Mouse (Mus musculus): ENCODE measurements around the gene Rexo4. TPM values are rescaled to one million over a fixed set of nuclear protein-coding genes. Genes with fewer than 3 reads are reported as not detected.

Gene Rexo4
- 35.1 and 38.0 TPM in 2 replicates for polyA plus RNA-seq (2014; fragmentation: Nextera tagmentation; extraction: Ambion mirVana)

- H3K4me1 ChIP-seq (ENCODE audit: control insufficient read depth, insufficient read depth, low read length): peaks cover 18% of the 10 kb centered on the region
- WGBS: under 1% methylated on average over 50 of the region's 50 CpGs
- peak within 1 kb of the TSS; percentile 97 for H3K27ac ChIP-seq (ENCODE audit: low read depth, low read length)
- peak within 1 kb of the TSS; percentile 72 for H3K9ac ChIP-seq (replicated peaks; ENCODE audit: low read depth, low read length)
- peak within 1 kb of the TSS; percentile 55 for H3K4me2 ChIP-seq (ENCODE audit: low read depth, low read length)
- H3K36me3 ChIP-seq (ENCODE audit: control insufficient read depth, insufficient read depth, low read length): peaks cover 9% of the 10 kb centered on the region; the same call in 1 of the 2 replicates
- peak within 1 kb of the TSS; percentile 75 for H3K4me3 ChIP-seq (ENCODE audit: low read depth, low read length)
- ATAC-seq (ENCODE audit: low read depth): peak; percentile 97
- no peaks in the 10 kb centered on the region for H3K9me3 ChIP-seq (ENCODE audit: control insufficient read depth, low read length)
- H3K27me3 ChIP-seq (ENCODE audit: control insufficient read depth, insufficient read depth, low read length): no peaks in the 10 kb centered on the region
Observed at GRCm38 (mm10) chr2:26963923-26964723, at the start of gene Rexo4. Rexo4 (minus strand) TSS chr2:26964386.

- H3K9ac ChIP-seq (replicated peaks; ENCODE audit: low read depth, low read length): peak within 1 kb of the TSS; percentile 96
- ATAC-seq (ENCODE audit: low read depth): peak; percentile 97
Observed at GRCm38 (mm10) chr2:27009714-27010244, 45.6 kb upstream of the Rexo4 start, which contains the start of gene Cacfd1. Cacfd1 (plus strand) TSS chr2:27009926.

GRCm38 (mm10) chr2:27007701-27008100, 43.5 kb upstream of the Rexo4 start:
- ATAC-seq (ENCODE audit: low read depth): no peak
- Histone ChIP-seq H3K4me3 (ENCODE audit: low read depth, low read length) (no peak overlapping the region), H3K4me1 (ENCODE audit: control insufficient read depth, insufficient read depth, low read length) (peaks cover 20% of the 10 kb centered on the region), H3K4me2 (ENCODE audit: low read depth, low read length) (no peak overlapping the region), H3K36me3 (ENCODE audit: control insufficient read depth, insufficient read depth, low read length) (no peaks in the 10 kb centered on the region), H3K27me3 (ENCODE audit: control insufficient read depth, insufficient read depth, low read length) (no peaks in the 10 kb centered on the region), H3K9me3 (ENCODE audit: control insufficient read depth, low read length) (no peaks in the 10 kb centered on the region), H3K27ac (ENCODE audit: low read depth, low read length) (no peak overlapping the region), H3K9ac (replicated peaks; ENCODE audit: low read depth, low read length) (no peak overlapping the region)
- whole genome bisulfite sequencing: 75% methylated on average over 7 of the region's 7 CpGs

More at GRCm38 (mm10) chr2:27009714-27010244, 45.6 kb upstream of the Rexo4 start, which contains the start of gene Cacfd1:
- Histone ChIP-seq H3K27ac (ENCODE audit: low read depth, low read length) (peak within 1 kb of the TSS; percentile 78), H3K4me1 (ENCODE audit: control insufficient read depth, insufficient read depth, low read length) (peaks cover 20% of the 10 kb centered on the region), H3K9me3 (ENCODE audit: control insufficient read depth, low read length) (no peaks in the 10 kb centered on the region), H3K4me3 (ENCODE audit: low read depth, low read length) (peak within 1 kb of the TSS; percentile 84), H3K36me3 (ENCODE audit: control insufficient read depth, insufficient read depth, low read length) (peaks cover 13% of the 10 kb centered on the region; the same call in 1 of the 2 replicates), H3K4me2 (ENCODE audit: low read depth, low read length) (peak within 1 kb of the TSS; percentile 76), H3K27me3 (ENCODE audit: control insufficient read depth, insufficient read depth, low read length) (no peaks in the 10 kb centered on the region)
- whole genome bisulfite sequencing: under 1% methylated on average over 42 of the region's 43 CpGs

DNA sequence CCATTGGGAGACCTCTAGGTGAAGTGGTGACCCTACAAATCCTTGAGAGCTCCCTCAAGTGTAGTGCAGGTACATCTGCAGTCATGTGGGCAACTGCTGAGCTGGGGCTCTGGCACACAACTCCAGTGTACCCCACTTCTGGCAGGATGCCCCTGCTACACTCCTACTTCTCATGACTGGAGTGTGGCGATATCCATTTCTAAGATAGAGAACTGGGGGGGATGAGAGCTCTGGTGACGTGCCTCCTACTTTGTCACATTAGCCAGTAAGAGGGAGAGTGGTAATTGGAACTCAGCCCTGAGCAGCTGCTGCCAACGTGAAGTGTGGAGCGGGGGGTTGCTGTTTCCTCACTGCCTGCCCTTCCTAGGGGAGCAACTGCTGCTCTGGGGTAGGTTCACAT, 42.1 kb upstream of the Rexo4 start:
- 71% methylated on average over 4 of the region's 4 CpGs for WGBS
- H3K4me3 ChIP-seq (ENCODE audit: low read depth, low read length): no peak overlapping the region
- ATAC-seq (ENCODE audit: low read depth): no peak
- H3K36me3 ChIP-seq (ENCODE audit: control insufficient read depth, insufficient read depth, low read length): no peaks in the 10 kb centered on the region
- no peak overlapping the region for H3K4me2 ChIP-seq (ENCODE audit: low read depth, low read length)
- peaks cover 15% of the 10 kb centered on the region for H3K4me1 ChIP-seq (ENCODE audit: control insufficient read depth, insufficient read depth, low read length)
- no peak overlapping the region for H3K27ac ChIP-seq (ENCODE audit: low read depth, low read length)
- H3K9me3 ChIP-seq (ENCODE audit: control insufficient read depth, low read length): no peaks in the 10 kb centered on the region
- no peaks in the 10 kb centered on the region for H3K27me3 ChIP-seq (ENCODE audit: control insufficient read depth, insufficient read depth, low read length)
- H3K9ac ChIP-seq (replicated peaks; ENCODE audit: low read depth, low read length): no peak overlapping the region

DNA sequence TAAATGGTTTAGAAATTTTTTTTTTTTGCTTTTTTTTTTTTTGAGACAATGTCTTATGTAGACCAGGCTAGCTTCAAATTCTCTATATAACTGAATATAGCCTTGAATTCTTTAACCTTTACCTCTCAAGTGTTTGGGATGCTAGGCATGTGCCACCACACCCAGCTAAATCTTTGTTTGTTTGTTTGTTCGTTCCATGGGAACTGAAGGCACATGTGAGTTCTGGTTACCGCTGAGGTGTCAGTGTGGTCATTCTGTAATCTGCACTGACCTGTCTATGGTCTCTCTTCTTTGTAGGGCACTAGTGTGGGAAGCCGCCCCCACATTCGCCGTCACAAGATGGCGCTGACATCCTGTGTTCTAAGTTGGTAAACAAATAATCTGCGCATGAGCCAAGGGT, 33.8 kb upstream of the Rexo4 start:
- 94% methylated on average over 6 of the region's 7 CpGs for WGBS
- H3K4me2 ChIP-seq (ENCODE audit: low read depth, low read length): no peak overlapping the region
- H3K27ac ChIP-seq (ENCODE audit: low read depth, low read length): no peak overlapping the region
- no peak overlapping the region for H3K4me3 ChIP-seq (ENCODE audit: low read depth, low read length)
- no peaks in the 10 kb centered on the region for H3K27me3 ChIP-seq (ENCODE audit: control insufficient read depth, insufficient read depth, low read length)
- ATAC-seq (ENCODE audit: low read depth): no peak
- no peaks in the 10 kb centered on the region for H3K4me1 ChIP-seq (ENCODE audit: control insufficient read depth, insufficient read depth, low read length)
- H3K9ac ChIP-seq (replicated peaks; ENCODE audit: low read depth, low read length): no peak overlapping the region
- no peaks in the 10 kb centered on the region for H3K36me3 ChIP-seq (ENCODE audit: control insufficient read depth, insufficient read depth, low read length)
- H3K9me3 ChIP-seq (ENCODE audit: control insufficient read depth, low read length): no peaks in the 10 kb centered on the region

GRCm38 (mm10) chr2:26997498-26997897, 33.3 kb upstream of the Rexo4 start:
- ATAC-seq (ENCODE audit: low read depth): no peak
- no peak overlapping the region for H3K4me3 ChIP-seq (ENCODE audit: low read depth, low read length)
- WGBS: 75% methylated on average over 1 of the region's 1 CpGs
- no peak overlapping the region for H3K9ac ChIP-seq (replicated peaks; ENCODE audit: low read depth, low read length)
- H3K9me3 ChIP-seq (ENCODE audit: control insufficient read depth, low read length): no peaks in the 10 kb centered on the region
- no peaks in the 10 kb centered on the region for H3K27me3 ChIP-seq (ENCODE audit: control insufficient read depth, insufficient read depth, low read length)
- no peak overlapping the region for H3K4me2 ChIP-seq (ENCODE audit: low read depth, low read length)
- no peaks in the 10 kb centered on the region for H3K36me3 ChIP-seq (ENCODE audit: control insufficient read depth, insufficient read depth, low read length)
- no peak overlapping the region for H3K27ac ChIP-seq (ENCODE audit: low read depth, low read length)
- H3K4me1 ChIP-seq (ENCODE audit: control insufficient read depth, insufficient read depth, low read length): no peaks in the 10 kb centered on the region

GRCm38 (mm10) chr2:26993936-26994335, 29.8 kb upstream of the Rexo4 start:
- ATAC-seq (ENCODE audit: low read depth): no peak
- Histone ChIP-seq H3K4me2 (ENCODE audit: low read depth, low read length) (no peak overlapping the region), H3K9ac (replicated peaks; ENCODE audit: low read depth, low read length) (no peak overlapping the region), H3K4me1 (ENCODE audit: control insufficient read depth, insufficient read depth, low read length) (no peaks in the 10 kb centered on the region), H3K27ac (ENCODE audit: low read depth, low read length) (no peak overlapping the region), H3K9me3 (ENCODE audit: control insufficient read depth, low read length) (no peaks in the 10 kb centered on the region), H3K4me3 (ENCODE audit: low read depth, low read length) (no peak overlapping the region), H3K27me3 (ENCODE audit: control insufficient read depth, insufficient read depth, low read length) (no peaks in the 10 kb centered on the region), H3K36me3 (ENCODE audit: control insufficient read depth, insufficient read depth, low read length) (no peaks in the 10 kb centered on the region)
- 82% methylated on average over 3 of the region's 3 CpGs for WGBS

- WGBS: 87% methylated on average over 5 of the region's 5 CpGs
- H3K27me3 ChIP-seq (ENCODE audit: control insufficient read depth, insufficient read depth, low read length): no peaks in the 10 kb centered on the region
- no peak overlapping the region for H3K4me3 ChIP-seq (ENCODE audit: low read depth, low read length)
- no peak overlapping the region for H3K27ac ChIP-seq (ENCODE audit: low read depth, low read length)
- H3K9me3 ChIP-seq (ENCODE audit: control insufficient read depth, low read length): no peaks in the 10 kb centered on the region
- no peak overlapping the region for H3K9ac ChIP-seq (replicated peaks; ENCODE audit: low read depth, low read length)
- no peaks in the 10 kb centered on the region for H3K4me1 ChIP-seq (ENCODE audit: control insufficient read depth, insufficient read depth, low read length)
- H3K36me3 ChIP-seq (ENCODE audit: control insufficient read depth, insufficient read depth, low read length): no peaks in the 10 kb centered on the region
- no peak for ATAC-seq (ENCODE audit: low read depth)
- H3K4me2 ChIP-seq (ENCODE audit: low read depth, low read length): no peak overlapping the region
Observed at GRCm38 (mm10) chr2:26984640-26985039, 20.5 kb upstream of the Rexo4 start.

DNA sequence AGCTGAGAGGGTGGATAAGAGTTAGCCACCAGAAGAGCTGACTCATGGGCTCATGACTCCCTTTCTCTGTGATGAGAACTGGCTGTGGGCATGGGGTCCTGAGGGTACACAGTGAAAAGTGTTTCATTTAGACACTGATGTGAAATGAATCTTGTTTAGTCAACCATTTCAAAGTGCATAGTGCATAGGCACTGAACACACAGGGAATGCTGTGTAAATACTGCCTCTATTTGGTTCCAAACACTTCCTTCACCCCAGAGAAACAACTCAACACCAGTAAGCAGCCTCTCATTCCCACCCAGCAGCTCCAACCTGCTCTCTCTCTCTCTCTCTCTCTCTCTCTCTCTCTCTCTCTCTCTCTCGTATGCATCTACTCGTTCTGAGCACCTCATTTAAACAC, 20.0 kb upstream of the Rexo4 start:
- Histone ChIP-seq H3K27me3 (ENCODE audit: control insufficient read depth, insufficient read depth, low read length) (no peaks in the 10 kb centered on the region), H3K9ac (replicated peaks; ENCODE audit: low read depth, low read length) (no peak overlapping the region), H3K27ac (ENCODE audit: low read depth, low read length) (no peak overlapping the region), H3K9me3 (ENCODE audit: control insufficient read depth, low read length) (no peaks in the 10 kb centered on the region), H3K36me3 (ENCODE audit: control insufficient read depth, insufficient read depth, low read length) (no peaks in the 10 kb centered on the region), H3K4me2 (ENCODE audit: low read depth, low read length) (no peak overlapping the region), H3K4me3 (ENCODE audit: low read depth, low read length) (no peak overlapping the region), H3K4me1 (ENCODE audit: control insufficient read depth, insufficient read depth, low read length) (no peaks in the 10 kb centered on the region)
- 70% methylated on average over 2 of the region's 2 CpGs for WGBS
- ATAC-seq (ENCODE audit: low read depth): no peak
